Mouse (Mus musculus) limb, embryonic 14.5 days (tissue): Measurements from ENCODE around the gene Plcl1. TPM values are rescaled to one million over a fixed set of nuclear protein-coding genes. Genes with fewer than 3 reads are reported as not detected.
A peak's percentile ranks its signal among the peaks of the same experiment; 100 is the strongest.

Source experiments
- ATAC-seq: fragments of 200-750 bp; cut with Nextera tagmentation; 2 replicates; pipeline ENCODE4 v1.8.0; 2017; ENCODE audit warnings: low read depth, moderate number of reproducible peaks, moderate TSS enrichment; ENCODE audit not compliant: low FRiP score
- DNase-seq: peaks from one replicate; pipeline ENCODE4 v3.0.0-alpha.2; 2015; ENCODE audit warnings: low spot score
- H3K27ac ChIP-seq: fragments of 300-500 bp; sonication (generic); replicated peaks from 2 replicates; pipeline ENCODE4 v1.5.1; 2014; ENCODE audit warnings: low read depth, mild to moderate bottlenecking, low read length, moderate library complexity, mixed read lengths
- H3K27me3 ChIP-seq: fragments of 300-500 bp; sonication (generic); 2 replicates; pipeline ENCODE4 v1.6.1; 2014; ENCODE audit warnings: low read length, mixed read lengths; ENCODE audit not compliant: control insufficient read depth, insufficient read depth
- H3K36me3 ChIP-seq: fragments of 300-500 bp; sonication (generic); 2 replicates; pipeline ENCODE4 v1.6.1; 2014; ENCODE audit warnings: mild to moderate bottlenecking, low read length, moderate library complexity, mixed read lengths; ENCODE audit not compliant: control insufficient read depth, insufficient read depth
- H3K4me1 ChIP-seq: fragments of 300-500 bp; sonication (generic); 2 replicates; pipeline ENCODE4 v1.6.1; 2014; ENCODE audit warnings: antibody characterized with exemption, low read length, mixed read lengths; ENCODE audit not compliant: control insufficient read depth, insufficient read depth
- H3K4me2 ChIP-seq: fragments of 300-500 bp; sonication (generic); replicated peaks from 2 replicates; pipeline ENCODE4 v1.6.1; 2014; ENCODE audit warnings: low read depth, mild to moderate bottlenecking, low read length, moderate library complexity; ENCODE audit not compliant: severe bottlenecking
- H3K4me3 ChIP-seq: fragments of 300-500 bp; sonication (generic); replicated peaks from 2 replicates; pipeline ENCODE4 v1.5.1; 2014; ENCODE audit warnings: low read length
- H3K9ac ChIP-seq: fragments of 300-500 bp; sonication (generic); 2 replicates; pipeline ENCODE4 v1.6.1; 2014; ENCODE audit warnings: mild to moderate bottlenecking, low read depth, low read length, moderate library complexity; ENCODE audit not compliant: severe bottlenecking
- H3K9me3 ChIP-seq: fragments of 300-500 bp; sonication (generic); 2 replicates; pipeline ENCODE4 v1.6.1; 2016; ENCODE audit warnings: low read length; ENCODE audit not compliant: control insufficient read depth
- POLR2A ChIP-seq: fragments of 200-500 bp; IDR thresholded peaks from 2 replicates; pipeline ENCODE4 v1.8.0; 2012; ENCODE audit warnings: inconsistent platforms, mild to moderate bottlenecking, moderate library complexity, borderline replicate concordance; ENCODE audit not compliant: insufficient read depth, insufficient read length; ENCODE audit errors: extremely low read depth
- WGBS: fragments of 180-500 bp; shearing (Covaris S2); extraction: QIAGEN DNeasy Blood & Tissue Kit; methylation state at CpG from one replicate; pipeline ENCODE4 v1.1.7; 2014; 5-methylcytosine and 5-hydroxymethylcytosine counted together
- polyA plus RNA-seq, 2 experiments: library from polyadenylated mRNA; depleted of rRNA in 1 of 2; stranded (reverse) in 1 of 2; unstranded in 1 of 2; fragments of >200 nt; fragmentation: Nextera tagmentation in 1 of 2; extraction: Ambion mirVana in 1 of 2; gene quantifications; 2 replicates each; pipeline versions ENCODE4 v1.2.1 to v1.2.3; 2012 to 2014

Plcl1 gene
- polyA plus RNA-seq, 2 experiments, result 1.8 to 2.3 TPM

GRCm38 (mm10) chr1:55618617-55619286 lies 213.0 kb downstream of the Plcl1 start:
- no peak for TF ChIP-seq POLR2A
- no peak for ATAC-seq
- Histone ChIP-seq H3K27ac (no peak overlapping the region), H3K4me3 (no peak overlapping the region), H3K27me3 (no peaks in the 10 kb centered on the region), H3K36me3 (no peaks in the 10 kb centered on the region), H3K9me3 (no peaks in the 10 kb centered on the region), H3K4me2 (no peak overlapping the region), H3K9ac (no peak overlapping the region), H3K4me1 (no peaks in the 10 kb centered on the region; the same call in 1 of the 2 replicates)
- 66% methylated on average over 7 of the region's 7 CpGs for WGBS
- no peak for DNase-seq

- H3K4me1 ChIP-seq, result no peaks in the 10 kb centered on the region
- no peaks in the 10 kb centered on the region for H3K9me3 ChIP-seq
- TF ChIP-seq POLR2A, result no peak
- no peaks in the 10 kb centered on the region for H3K36me3 ChIP-seq
- ATAC-seq, result no peak
- H3K4me2 ChIP-seq, result no peak overlapping the region
- 68% methylated on average over 1 of the region's 1 CpGs for WGBS
- no peak overlapping the region for H3K9ac ChIP-seq
- H3K27me3 ChIP-seq, result no peaks in the 10 kb centered on the region
- no peak overlapping the region for H3K4me3 ChIP-seq
- DNase-seq, result no peak
- no peak overlapping the region for H3K27ac ChIP-seq
These were observed 225.8 kb downstream of the Plcl1 start for GRCm38 (mm10) chr1:55631496-55631895.

DNA sequence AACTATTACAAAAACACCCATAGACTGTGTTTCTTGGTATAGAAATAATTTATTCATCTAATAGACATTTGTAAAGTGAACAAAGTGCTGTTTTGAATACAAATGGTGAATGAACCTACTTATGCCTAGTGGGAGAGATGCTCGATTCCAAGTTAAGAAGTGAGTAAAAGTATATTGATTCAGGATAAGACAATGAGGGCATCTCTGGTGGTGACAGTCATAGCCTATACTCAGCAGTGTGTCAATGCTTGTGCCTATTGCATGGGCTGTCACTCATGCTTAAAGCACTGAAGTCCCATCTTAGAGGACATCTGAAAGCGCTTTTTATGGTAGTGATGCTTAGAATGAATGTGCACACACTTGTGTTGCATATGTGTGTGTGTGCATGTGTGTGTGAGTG lies 226.3 kb downstream of the Plcl1 start:
- H3K4me3 ChIP-seq, result no peak overlapping the region
- no peaks in the 10 kb centered on the region for H3K27me3 ChIP-seq
- 81% methylated on average over 2 of the region's 2 CpGs for WGBS
- H3K36me3 ChIP-seq, result no peaks in the 10 kb centered on the region
- no peak overlapping the region for H3K4me2 ChIP-seq
- ATAC-seq, result no peak
- no peaks in the 10 kb centered on the region for H3K9me3 ChIP-seq
- no peak for TF ChIP-seq POLR2A
- H3K27ac ChIP-seq, result no peak overlapping the region
- DNase-seq, result no peak
- H3K9ac ChIP-seq, result no peak overlapping the region
- H3K4me1 ChIP-seq, result no peaks in the 10 kb centered on the region

DNA sequence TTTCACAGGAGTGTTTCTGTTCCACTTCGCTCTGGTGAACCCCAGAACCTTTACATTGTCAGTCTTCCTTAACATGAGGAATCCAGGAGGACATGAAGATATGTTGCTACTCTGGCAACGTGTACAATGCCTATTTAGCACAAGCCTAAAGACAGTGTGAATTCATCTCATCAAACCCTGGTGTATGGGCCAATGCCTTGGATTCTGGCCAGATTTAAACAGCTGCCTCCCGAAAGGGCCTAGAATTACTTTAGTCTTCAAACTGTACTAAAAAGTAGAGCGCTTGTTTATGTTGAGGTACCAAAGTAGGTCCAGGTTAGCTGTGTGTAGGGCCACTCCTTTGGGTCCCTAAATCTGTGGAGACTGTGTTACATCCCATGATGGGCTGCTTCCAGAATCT lies 227.6 kb downstream of the Plcl1 start:
- H3K27me3 ChIP-seq, result no peaks in the 10 kb centered on the region
- 78% methylated on average over 4 of the region's 4 CpGs for WGBS

DNA sequence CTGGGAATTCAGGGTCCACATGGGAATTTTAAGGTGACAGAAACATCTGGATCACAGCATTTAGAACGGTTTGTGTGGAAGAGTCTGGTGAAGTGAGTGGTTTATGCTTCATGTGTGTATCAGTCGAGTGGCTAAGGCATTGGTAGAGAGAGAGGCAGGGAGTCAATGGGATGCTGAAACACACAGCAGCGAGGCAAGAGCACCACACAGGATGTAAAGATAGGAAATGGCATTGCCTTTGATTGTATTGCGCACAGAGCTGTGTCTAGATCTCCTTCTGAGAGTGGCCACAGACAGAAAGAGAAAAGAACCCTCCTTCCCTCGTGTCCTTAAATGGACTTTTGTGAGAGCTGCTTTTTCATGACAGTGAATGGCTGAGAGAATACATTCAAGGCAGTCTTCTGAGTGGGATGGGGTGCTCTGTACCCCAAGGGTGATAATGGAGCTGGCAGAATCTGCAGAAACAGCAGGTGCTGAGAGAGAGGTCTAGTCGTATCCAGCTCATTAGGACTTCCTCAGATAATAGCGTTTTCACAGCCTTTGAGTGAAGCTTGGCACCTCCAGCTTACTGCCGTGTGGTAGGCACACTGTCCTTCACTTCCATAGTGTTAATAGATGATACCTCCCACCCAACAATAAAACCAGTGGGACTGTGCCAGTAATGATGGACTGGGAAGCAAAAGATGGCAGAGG lies 253.9 kb downstream of the Plcl1 start:
- no peak for TF ChIP-seq POLR2A
- no peak overlapping the region for H3K4me3 ChIP-seq

More for the DNA sequence above, 227.6 kb downstream of the Plcl1 start:
- ATAC-seq (no peak), DNase-seq (peak; percentile 12)
- Histone ChIP-seq H3K36me3 (no peaks in the 10 kb centered on the region), H3K4me2 (no peak overlapping the region), H3K4me3 (no peak overlapping the region), H3K9me3 (no peaks in the 10 kb centered on the region), H3K27ac (no peak overlapping the region), H3K9ac (no peak overlapping the region), H3K4me1 (no peaks in the 10 kb centered on the region)
- no peak for TF ChIP-seq POLR2A

GRCm38 (mm10) chr1:55661381-55661780 lies 255.7 kb downstream of the Plcl1 start:
- Histone ChIP-seq H3K9ac (no peak overlapping the region), H3K27ac (no peak overlapping the region), H3K4me2 (no peak overlapping the region), H3K36me3 (no peaks in the 10 kb centered on the region), H3K4me3 (no peak overlapping the region), H3K9me3 (no peaks in the 10 kb centered on the region), H3K27me3 (no peaks in the 10 kb centered on the region), H3K4me1 (0 out of 2 replicates have a peak, but pooled peaks cover 4% of the 10 kb centered on the region)
- no peak for TF ChIP-seq POLR2A
- no peak for DNase-seq
- ATAC-seq, result no peak
- WGBS, result 53% methylated on average over 2 of the region's 2 CpGs

More for the DNA sequence above, 253.9 kb downstream of the Plcl1 start:
- no peaks in the 10 kb centered on the region for H3K9me3 ChIP-seq
- 61% methylated on average over 8 of the region's 8 CpGs for WGBS
- no peak for ATAC-seq
- H3K4me2 ChIP-seq, result no peak overlapping the region
- no peaks in the 10 kb centered on the region for H3K36me3 ChIP-seq
- no peak overlapping the region for H3K27ac ChIP-seq
- H3K27me3 ChIP-seq, result no peaks in the 10 kb centered on the region
- no peak overlapping the region for H3K9ac ChIP-seq
- no peaks in the 10 kb centered on the region for H3K4me1 ChIP-seq
- no peak for DNase-seq
